Mouse (Mus musculus) erythroblast, embryonic 14.5 days (primary cell): ENCODE data around the gene Msi2.

Experiments used
- GATA1 ChIP-seq: IDR thresholded peaks from 2 replicates; pipeline ENCODE4 v1.6.1; 2012; ENCODE audit warnings: low read length, inconsistent platforms, mixed read lengths
- TAL1 ChIP-seq: IDR thresholded peaks from 3 replicates; pipeline ENCODE4 v1.6.1; 2012; ENCODE audit warnings: low read length, inconsistent platforms, mixed read lengths

DNA sequence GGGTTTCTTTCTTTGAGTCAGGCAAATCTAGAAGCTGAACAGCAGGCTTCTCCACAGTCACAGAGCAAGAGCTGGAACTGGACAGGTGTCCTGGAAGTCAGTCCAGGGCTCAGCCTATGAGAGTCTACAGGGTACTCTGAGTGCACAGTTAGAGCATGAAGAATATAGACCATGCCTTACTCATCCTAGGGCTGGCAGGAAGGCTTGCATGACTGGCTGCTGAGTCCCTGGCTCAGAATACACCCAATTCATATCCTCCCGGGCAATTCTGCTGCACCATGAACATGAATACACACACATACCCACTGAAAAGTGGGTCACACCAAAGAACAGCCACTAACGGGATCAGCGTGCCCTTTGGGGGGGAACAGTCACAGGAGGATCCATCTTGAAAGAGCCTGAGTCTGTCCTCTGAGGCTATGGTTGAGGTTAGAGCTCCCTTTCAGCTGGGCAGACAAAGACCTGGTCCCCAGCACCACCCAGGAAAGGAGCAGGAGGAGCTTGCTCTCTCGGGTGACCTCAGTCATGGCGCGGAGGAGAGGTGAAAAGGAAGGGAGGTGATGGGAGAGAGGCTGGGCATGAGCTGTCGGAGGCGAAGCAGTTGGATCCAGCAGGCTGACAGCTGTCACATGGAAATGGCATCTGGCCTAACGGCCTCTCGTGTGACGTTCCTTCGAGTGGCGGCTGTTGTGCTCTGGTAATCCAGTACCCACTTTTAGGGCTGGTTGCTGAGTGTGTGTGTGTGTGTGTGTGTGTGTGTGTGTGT is 230.0 kb downstream of the Msi2 start:
- no peak for TF ChIP-seq GATA1
- TF ChIP-seq TAL1: no peak
